Mouse (Mus musculus) liver, embryonic 15.5 days (tissue): ENCODE measurements around the gene Map6. TPM values are rescaled to one million over a fixed set of nuclear protein-coding genes. Genes with fewer than 3 reads are reported as not detected.

Experiments
- ATAC-seq: fragments of 200-750 bp; cut with Nextera tagmentation; 2 replicates; pipeline ENCODE4 v1.8.0; 2017; ENCODE audit warnings: moderate number of reproducible peaks, mild to moderate bottlenecking, moderate library complexity; ENCODE audit not compliant: insufficient read depth
- H3K27ac ChIP-seq: fragments of 300-500 bp; sonication (generic); replicated peaks from 2 replicates; pipeline ENCODE4 v1.5.1; 2015; ENCODE audit warnings: mild to moderate bottlenecking, inconsistent platforms
- H3K27me3 ChIP-seq: fragments of 300-500 bp; sonication (generic); 2 replicates; pipeline ENCODE4 v1.6.1; 2015; ENCODE audit warnings: mild to moderate bottlenecking, inconsistent platforms
- H3K36me3 ChIP-seq: fragments of 300-500 bp; sonication (generic); replicated peaks from 2 replicates; pipeline ENCODE4 v1.6.1; 2015; ENCODE audit warnings: moderate library complexity, mild to moderate bottlenecking, inconsistent platforms
- H3K4me1 ChIP-seq: fragments of 300-500 bp; sonication (generic); replicated peaks from 2 replicates; pipeline ENCODE4 v1.6.1; 2015; ENCODE audit warnings: inconsistent platforms
- H3K4me2 ChIP-seq: fragments of 300-500 bp; sonication (generic); 2 replicates; pipeline ENCODE4 v1.6.1; 2015; ENCODE audit warnings: moderate library complexity, mild to moderate bottlenecking, inconsistent platforms
- H3K4me3 ChIP-seq: fragments of 300-500 bp; sonication (generic); replicated peaks from 2 replicates; pipeline ENCODE4 v1.5.1; 2015; ENCODE audit warnings: mild to moderate bottlenecking, inconsistent platforms
- H3K9ac ChIP-seq: fragments of 300-500 bp; sonication (generic); 2 replicates; pipeline ENCODE4 v1.6.1; 2015; ENCODE audit warnings: moderate library complexity, mild to moderate bottlenecking, inconsistent platforms
- H3K9me3 ChIP-seq: fragments of 300-500 bp; sonication (generic); replicated peaks from 2 replicates; pipeline ENCODE4 v1.6.1; 2016; ENCODE audit warnings: inconsistent platforms
- WGBS: fragments of 180-500 bp; shearing (Covaris S2); methylation state at CpG from one replicate; pipeline ENCODE4 v1.1.7; 2015; ENCODE audit warnings: mixed read lengths; ENCODE audit not compliant: insufficient replicate concordance; 5-methylcytosine and 5-hydroxymethylcytosine counted together
- polyA plus RNA-seq: library from polyadenylated mRNA; unstranded; fragments of >200 nt; fragmentation: Nextera tagmentation; extraction: Ambion mirVana; gene quantifications from 2 replicates; pipeline ENCODE4 v1.2.1, GENCODE M21; 2015

Map6 gene
- polyA plus RNA-seq, 1 experiment from 2014 or later: 0.12 TPM

- no peak for ATAC-seq
Observed at GRCm38 (mm10) chr7:99314565-99314964, 47.3 kb downstream of the Map6 start.

GRCm38 (mm10) chr7:99316207-99316606 lies 49.0 kb downstream of the Map6 start:
- no peak for ATAC-seq
- Histone ChIP-seq H3K27me3 (peaks cover 16% of the 10 kb centered on the region; the same call in 1 of the 2 replicates), H3K9ac (no peak overlapping the region), H3K4me2 (no peak overlapping the region), H3K9me3 (no peaks in the 10 kb centered on the region), H3K36me3 (no peaks in the 10 kb centered on the region), H3K4me1 (peaks cover 5% of the 10 kb centered on the region), H3K4me3 (no peak overlapping the region), H3K27ac (no peak overlapping the region)
- WGBS: 70% methylated on average over 7 of the region's 7 CpGs

More at GRCm38 (mm10) chr7:99314565-99314964, 47.3 kb downstream of the Map6 start:
- H3K9ac ChIP-seq: no peak overlapping the region
- H3K4me2 ChIP-seq: no peak overlapping the region
- no peaks in the 10 kb centered on the region for H3K9me3 ChIP-seq
- no peaks in the 10 kb centered on the region for H3K36me3 ChIP-seq
- peaks cover 7% of the 10 kb centered on the region; the same call in 1 of the 2 replicates for H3K27me3 ChIP-seq
- H3K4me1 ChIP-seq: peaks cover 5% of the 10 kb centered on the region
- H3K4me3 ChIP-seq: no peak overlapping the region
- no peak overlapping the region for H3K27ac ChIP-seq
- WGBS: 49% methylated on average over 4 of the region's 4 CpGs

GRCm38 (mm10) chr7:99317475-99317874 lies 50.2 kb downstream of the Map6 start:
- Histone ChIP-seq H3K4me3 (no peak overlapping the region), H3K9ac (no peak overlapping the region), H3K27ac (no peak overlapping the region), H3K4me1 (no peaks in the 10 kb centered on the region), H3K36me3 (no peaks in the 10 kb centered on the region), H3K27me3 (peaks cover 25% of the 10 kb centered on the region; the same call in 1 of the 2 replicates), H3K4me2 (no peak overlapping the region), H3K9me3 (no peaks in the 10 kb centered on the region)
- ATAC-seq: no peak
- WGBS: 28% methylated on average over 7 of the region's 7 CpGs

GRCm38 (mm10) chr7:99320524-99320923 lies 53.3 kb downstream of the Map6 start:
- no peaks in the 10 kb centered on the region for H3K9me3 ChIP-seq
- peaks cover 46% of the 10 kb centered on the region for H3K27me3 ChIP-seq
- no peak overlapping the region for H3K27ac ChIP-seq
- WGBS: 43% methylated on average over 14 of the region's 14 CpGs
- no peaks in the 10 kb centered on the region for H3K4me1 ChIP-seq
- H3K36me3 ChIP-seq: no peaks in the 10 kb centered on the region
- H3K9ac ChIP-seq: no peak overlapping the region
- H3K4me3 ChIP-seq: no peak overlapping the region
- no peak for ATAC-seq
- no peak overlapping the region for H3K4me2 ChIP-seq

GRCm38 (mm10) chr7:99322691-99323320 lies 55.6 kb downstream of the Map6 start:
- WGBS: 62% methylated on average over 6 of the region's 6 CpGs
- H3K27ac ChIP-seq: no peak overlapping the region

GRCm38 (mm10) chr7:99323321-99323700 lies 56.1 kb downstream of the Map6 start:
- H3K9ac ChIP-seq: no peak overlapping the region
- H3K4me2 ChIP-seq: no peak overlapping the region
- peaks cover 54% of the 10 kb centered on the region for H3K27me3 ChIP-seq
- no peaks in the 10 kb centered on the region for H3K36me3 ChIP-seq
- H3K9me3 ChIP-seq: no peaks in the 10 kb centered on the region
- no peak overlapping the region for H3K4me3 ChIP-seq
- no peaks in the 10 kb centered on the region for H3K4me1 ChIP-seq
- no peak overlapping the region for H3K27ac ChIP-seq
- no peak for ATAC-seq
- 61% methylated on average over 9 of the region's 9 CpGs for WGBS

More at GRCm38 (mm10) chr7:99322691-99323320, 55.6 kb downstream of the Map6 start:
- no peaks in the 10 kb centered on the region for H3K9me3 ChIP-seq
- no peak overlapping the region for H3K4me2 ChIP-seq
- H3K9ac ChIP-seq: no peak overlapping the region
- no peaks in the 10 kb centered on the region for H3K36me3 ChIP-seq
- no peak overlapping the region for H3K4me3 ChIP-seq
- H3K27me3 ChIP-seq: peaks cover 55% of the 10 kb centered on the region
- no peaks in the 10 kb centered on the region for H3K4me1 ChIP-seq
- ATAC-seq: no peak

GRCm38 (mm10) chr7:99324810-99325209 lies 57.6 kb downstream of the Map6 start:
- peaks cover 52% of the 10 kb centered on the region for H3K27me3 ChIP-seq
- 34% methylated on average over 10 of the region's 10 CpGs for WGBS
- H3K4me2 ChIP-seq: no peak overlapping the region
- no peak for ATAC-seq
- H3K4me1 ChIP-seq: no peaks in the 10 kb centered on the region
- H3K27ac ChIP-seq: no peak overlapping the region
- H3K9ac ChIP-seq: no peak overlapping the region
- H3K4me3 ChIP-seq: no peak overlapping the region
- H3K36me3 ChIP-seq: no peaks in the 10 kb centered on the region
- H3K9me3 ChIP-seq: no peaks in the 10 kb centered on the region

- Histone ChIP-seq H3K27me3 (peaks cover 45% of the 10 kb centered on the region), H3K27ac (no peak overlapping the region), H3K4me1 (no peaks in the 10 kb centered on the region), H3K4me2 (no peak overlapping the region), H3K9me3 (no peaks in the 10 kb centered on the region), H3K36me3 (no peaks in the 10 kb centered on the region), H3K4me3 (no peak overlapping the region), H3K9ac (no peak overlapping the region)
- no peak for ATAC-seq
- 59% methylated on average over 6 of the region's 6 CpGs for WGBS
Observed at GRCm38 (mm10) chr7:99326128-99326527, 58.9 kb downstream of the Map6 start.

- H3K27me3 ChIP-seq: peaks cover 27% of the 10 kb centered on the region
- no peak overlapping the region for H3K9ac ChIP-seq
- ATAC-seq: no peak
- H3K27ac ChIP-seq: no peak overlapping the region
- H3K9me3 ChIP-seq: no peaks in the 10 kb centered on the region
- H3K4me1 ChIP-seq: no peaks in the 10 kb centered on the region
- H3K4me2 ChIP-seq: no peak overlapping the region
- 42% methylated on average over 4 of the region's 4 CpGs for WGBS
- no peak overlapping the region for H3K4me3 ChIP-seq
- no peaks in the 10 kb centered on the region for H3K36me3 ChIP-seq
Observed at GRCm38 (mm10) chr7:99328847-99329246, 61.6 kb downstream of the Map6 start.

GRCm38 (mm10) chr7:99330012-99330411 lies 62.8 kb downstream of the Map6 start:
- Histone ChIP-seq H3K9ac (no peak overlapping the region), H3K4me1 (no peaks in the 10 kb centered on the region), H3K9me3 (no peaks in the 10 kb centered on the region), H3K4me3 (no peak overlapping the region), H3K27me3 (peaks cover 17% of the 10 kb centered on the region), H3K4me2 (no peak overlapping the region), H3K27ac (no peak overlapping the region), H3K36me3 (no peaks in the 10 kb centered on the region)
- no peak for ATAC-seq
- WGBS: 56% methylated on average over 5 of the region's 5 CpGs

- no peak overlapping the region for H3K4me3 ChIP-seq
- no peak overlapping the region for H3K9ac ChIP-seq
- H3K36me3 ChIP-seq: no peaks in the 10 kb centered on the region
- H3K9me3 ChIP-seq: no peaks in the 10 kb centered on the region
- no peak overlapping the region for H3K27ac ChIP-seq
- no peaks in the 10 kb centered on the region; the same call in 1 of the 2 replicates for H3K27me3 ChIP-seq
- 40% methylated on average over 12 of the region's 12 CpGs for WGBS
- no peak overlapping the region for H3K4me2 ChIP-seq
- no peaks in the 10 kb centered on the region for H3K4me1 ChIP-seq
- no peak for ATAC-seq
Observed at GRCm38 (mm10) chr7:99332774-99333480, 65.7 kb downstream of the Map6 start.
